Mouse (Mus musculus): Measurements from ENCODE around the gene Myo16.

DNA sequence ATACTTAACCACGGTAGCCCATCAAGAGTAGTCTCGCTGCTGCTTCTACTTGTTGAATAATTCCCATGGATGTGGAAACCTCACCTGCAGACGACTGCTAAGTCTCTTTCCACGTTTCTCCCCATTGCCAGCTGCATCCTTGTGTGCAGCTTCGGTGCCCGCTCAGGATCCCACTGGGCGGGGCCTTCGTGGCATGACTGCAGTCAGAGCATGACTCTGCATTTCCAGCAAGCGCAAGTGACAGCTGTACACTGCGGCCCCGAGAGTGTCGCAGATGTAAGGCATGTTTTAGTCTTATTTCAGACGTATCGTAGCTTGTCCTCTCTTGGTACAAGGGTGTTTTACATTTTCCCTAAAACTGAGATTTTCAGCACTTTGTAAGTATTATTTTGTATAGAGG, 294.8 kb downstream of the Myo16 start:
- TF ChIP-seq CTCF (IDR thresholded peaks at IDR 0.05; ENCODE audit: low read depth, low read length) (no peak), EP300 (IDR thresholded peaks at IDR 0.05; ENCODE audit: insufficient read depth, low read depth, low read length) (no peak)

Measured in ES-Bruce4 (cell line).